ENCODE assay signal across 7 mouse cellular contexts in the genomic region with DNA sequence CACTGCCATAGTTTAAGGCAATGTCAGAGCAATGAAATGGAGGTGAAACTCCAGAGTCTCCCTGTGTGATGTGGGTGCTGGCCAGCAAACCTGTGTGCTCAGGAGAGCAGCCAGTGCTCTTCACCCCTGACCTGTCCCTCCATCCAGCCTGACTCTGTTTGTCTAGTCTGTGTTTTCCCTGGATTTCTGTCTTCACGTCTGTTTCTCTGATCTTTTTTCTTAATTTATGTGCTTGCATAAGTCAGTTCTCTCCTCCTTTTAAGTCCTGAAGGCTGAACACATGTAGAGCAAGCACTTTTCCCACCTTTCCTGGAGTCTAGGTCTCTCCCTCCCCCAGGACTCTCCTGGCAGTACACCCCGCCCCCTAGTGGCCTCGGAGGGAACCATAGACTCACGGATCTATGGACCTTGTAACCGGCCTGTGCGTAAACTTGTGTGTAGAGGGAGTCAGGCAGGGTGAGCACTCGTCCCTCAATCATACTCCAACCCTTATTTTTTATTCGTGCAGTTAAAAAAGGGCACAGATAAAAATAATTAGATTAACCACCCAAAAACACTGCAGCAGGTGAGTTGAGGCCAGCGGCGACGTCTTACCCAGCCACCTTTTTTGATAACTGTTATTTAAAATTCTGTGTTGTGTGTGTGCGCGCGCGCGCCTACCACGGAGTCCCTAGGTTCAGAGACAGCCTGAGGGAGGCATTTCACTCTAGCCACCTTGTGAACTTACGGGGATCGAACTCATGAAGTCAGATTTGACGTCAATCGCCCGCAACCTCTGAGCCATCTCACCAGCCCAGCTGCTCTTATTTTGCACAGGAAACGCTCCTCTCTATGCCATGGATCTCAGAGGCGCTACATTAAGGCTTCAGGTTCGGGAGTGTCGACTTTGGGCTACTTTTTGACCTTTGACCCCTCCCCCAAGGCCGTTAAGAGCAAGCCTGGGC. TPM values are rescaled to one million over a fixed set of nuclear protein-coding genes. Genes with fewer than 3 reads are reported as not detected.
A peak's percentile ranks its signal among the peaks of the same experiment; 100 is the strongest.
DNase-seq lines count a peak whose midpoint lies in the region; ATAC-seq lines count a peak whose summit lies in the region.

No protein-coding gene starts in this region.

- peaks cover 42% of the 10 kb centered on the region for H3K4me1 ChIP-seq in embryonic facial prominence, embryonic 10.5 days
- peaks cover 35% of the 10 kb centered on the region for H3K4me1 ChIP-seq in limb, embryonic 13.5 days
- peaks cover 39% of the 10 kb centered on the region for H3K4me1 ChIP-seq in midbrain, embryonic 15.5 days

- peak overlapping the region; percentile 93 for H3K27ac ChIP-seq in embryonic facial prominence, embryonic 10.5 days (replicated peaks)
- peak overlapping the region; percentile 67 for H3K27ac ChIP-seq in limb, embryonic 13.5 days
- H3K27ac ChIP-seq in midbrain, embryonic 15.5 days = peak overlapping the region; percentile 78

- whole genome bisulfite sequencing in embryonic facial prominence, embryonic 10.5 days = 2% methylated on average over 27 of the region's 27 CpGs
- 3% methylated on average over 27 of the region's 27 CpGs for WGBS in limb, embryonic 13.5 days
- 4% methylated on average over 27 of the region's 27 CpGs for WGBS in midbrain, embryonic 15.5 days

- no peaks in the 10 kb centered on the region for H3K9me3 ChIP-seq in embryonic facial prominence, embryonic 10.5 days
- H3K9me3 ChIP-seq in limb, embryonic 13.5 days = no peaks in the 10 kb centered on the region
- H3K9me3 ChIP-seq in midbrain, embryonic 15.5 days = no peaks in the 10 kb centered on the region

- DNase-seq in adrenal gland, postnatal 10 days = peak; percentile 97
- DNase-seq in embryonic facial prominence, embryonic 10.5 days (ENCODE audit: low spot score) = peak; percentile 94
- peak; percentile 99 for DNase-seq in heart, adult 11 months
- peak; percentile 94 for DNase-seq in kidney, adult 18-20 months
- peak; percentile 81 to 92 for DNase-seq in spleen, adult 18-20 months

- peak overlapping the region; percentile 66 for H3K4me2 ChIP-seq in limb, embryonic 13.5 days (replicated peaks)
- H3K4me2 ChIP-seq in midbrain, embryonic 15.5 days = peak overlapping the region; percentile 73

- no peaks in the 10 kb centered on the region for H3K27me3 ChIP-seq in embryonic facial prominence, embryonic 10.5 days (replicated peaks; ENCODE audit: low read depth, poor library complexity, severe bottlenecking)
- H3K27me3 ChIP-seq in limb, embryonic 13.5 days = no peaks in the 10 kb centered on the region
- no peaks in the 10 kb centered on the region for H3K27me3 ChIP-seq in midbrain, embryonic 15.5 days (replicated peaks)

- H3K4me3 ChIP-seq in embryonic facial prominence, embryonic 10.5 days = peak overlapping the region; percentile 91
- H3K4me3 ChIP-seq in limb, embryonic 13.5 days = peak overlapping the region; percentile 96
- peak overlapping the region; percentile 86 for H3K4me3 ChIP-seq in midbrain, embryonic 15.5 days

- H3K9ac ChIP-seq in limb, embryonic 13.5 days = peak overlapping the region; percentile 64
- peak overlapping the region; percentile 34 for H3K9ac ChIP-seq in midbrain, embryonic 15.5 days

- peak; percentile 63 for ATAC-seq in limb, embryonic 13.5 days (ENCODE audit: low FRiP score, low read depth)
- ATAC-seq in midbrain, embryonic 15.5 days (replicated peaks) = peak; percentile 53

- peaks cover 26% of the 10 kb centered on the region for H3K36me3 ChIP-seq in embryonic facial prominence, embryonic 10.5 days (replicated peaks)
- peaks cover 16% of the 10 kb centered on the region for H3K36me3 ChIP-seq in limb, embryonic 13.5 days
- H3K36me3 ChIP-seq in midbrain, embryonic 15.5 days (replicated peaks) = no peaks in the 10 kb centered on the region

RNA-seq across cellular contexts. Expression of gene Stk11, which starts 1.0 kb away (rescaled TPM):
- 100 to 1,000 TPM; 133 to 151 TPM for total RNA-seq in adrenal gland, postnatal 10 days (2021)
- 16.1 and 17.5 TPM in 2 replicates for polyA plus RNA-seq in embryonic facial prominence, embryonic 10.5 days (2016; fragmentation: Nextera tagmentation; extraction: Ambion mirVana)
- 17.1 and 17.4 TPM in 2 replicates for polyA plus RNA-seq in limb, embryonic 13.5 days (2015; fragmentation: Nextera tagmentation; extraction: Ambion mirVana)
- polyA plus RNA-seq in midbrain, embryonic 15.5 days (2015; fragmentation: Nextera tagmentation; extraction: Ambion mirVana) = 19.6 and 20.5 TPM in 2 replicates

RNA-seq across cellular contexts. Expression of gene Sbno2, which starts 9.2 kb away (rescaled TPM):
- total RNA-seq in adrenal gland, postnatal 10 days (2021) = 10 to 100 TPM; 37.5 to 55.7 TPM
- 16.2 and 18.2 TPM in 2 replicates for polyA plus RNA-seq in embryonic facial prominence, embryonic 10.5 days (2016; fragmentation: Nextera tagmentation; extraction: Ambion mirVana)
- 13.5 and 15.2 TPM in 2 replicates for polyA plus RNA-seq in limb, embryonic 13.5 days (2015; fragmentation: Nextera tagmentation; extraction: Ambion mirVana)
- 13.8 and 16.8 TPM in 2 replicates for polyA plus RNA-seq in midbrain, embryonic 15.5 days (2015; fragmentation: Nextera tagmentation; extraction: Ambion mirVana)

RNA-seq across cellular contexts. Expression of gene Atp5d, which starts 23.8 kb away (rescaled TPM):
- total RNA-seq in adrenal gland, postnatal 10 days (2021) = 100 to 1,000 TPM; 982 to 996 TPM
- 491 and 493 TPM in 2 replicates for polyA plus RNA-seq in embryonic facial prominence, embryonic 10.5 days (2016; fragmentation: Nextera tagmentation; extraction: Ambion mirVana)
- polyA plus RNA-seq in limb, embryonic 13.5 days (2015; fragmentation: Nextera tagmentation; extraction: Ambion mirVana) = 456 and 475 TPM in 2 replicates
- 444 and 468 TPM in 2 replicates for polyA plus RNA-seq in midbrain, embryonic 15.5 days (2015; fragmentation: Nextera tagmentation; extraction: Ambion mirVana)

RNA-seq across cellular contexts. Expression of gene Cbarp, which starts 26.0 kb away (rescaled TPM):
- 10 to 100 TPM; 41.6 to 65.6 TPM for total RNA-seq in adrenal gland, postnatal 10 days (2021)
- polyA plus RNA-seq in embryonic facial prominence, embryonic 10.5 days (2016; fragmentation: Nextera tagmentation; extraction: Ambion mirVana) = 4.9 and 8.5 TPM in 2 replicates
- 7.4 and 8.1 TPM in 2 replicates for polyA plus RNA-seq in limb, embryonic 13.5 days (2015; fragmentation: Nextera tagmentation; extraction: Ambion mirVana)
- 65.7 and 66.9 TPM in 2 replicates for polyA plus RNA-seq in midbrain, embryonic 15.5 days (2015; fragmentation: Nextera tagmentation; extraction: Ambion mirVana)

RNA-seq across cellular contexts. Expression of gene Midn, which starts 33.5 kb away (rescaled TPM):
- 100 to 1,000 TPM; 106 to 127 TPM for total RNA-seq in adrenal gland, postnatal 10 days (2021)
- polyA plus RNA-seq in embryonic facial prominence, embryonic 10.5 days (2016; fragmentation: Nextera tagmentation; extraction: Ambion mirVana) = 22.2 TPM in 2 replicates
- 22.9 and 23.2 TPM in 2 replicates for polyA plus RNA-seq in limb, embryonic 13.5 days (2015; fragmentation: Nextera tagmentation; extraction: Ambion mirVana)
- polyA plus RNA-seq in midbrain, embryonic 15.5 days (2015; fragmentation: Nextera tagmentation; extraction: Ambion mirVana) = 29.5 and 29.9 TPM in 2 replicates

Comparison
In these comparisons a context has a peak if more than half of its experiments do, and no peak if none do; other contexts are left out.
1. Peak in every context shown above with its lines: DNase-seq, ATAC-seq, H3K4me3 ChIP-seq and H3K27ac ChIP-seq.